Mouse (Mus musculus) MEL (cell line): ENCODE results near the gene Il11ra1.

Source experiments
- CTCF ChIP-seq, 3 experiments: IDR thresholded peaks in 2 of 3; conservative IDR thresholded peaks in 1 of 3; 2 replicates each; pipeline ENCODE4 v1.5.1; 2011 to 2012; ENCODE audit warnings: low read length in 3 of 3, low read depth in 2 of 3, mild to moderate bottlenecking in 2 of 3, improper control_type of control experiment in 1 of 3, inconsistent platforms in 1 of 3, mixed read lengths in 1 of 3, moderate library complexity in 1 of 3; ENCODE audit not compliant: control insufficient read depth in 1 of 3, insufficient read depth in 1 of 3, poor library complexity in 1 of 3, severe bottlenecking in 1 of 3
- EP300 ChIP-seq, 2 experiments: IDR thresholded peaks; 2 replicates each; pipeline ENCODE4 v1.6.1; 2011; ENCODE audit warnings: improper control_type of control experiment in 2 of 2, low read length in 2 of 2, low read depth in 1 of 2, mild to moderate bottlenecking in 1 of 2
- GATA1 ChIP-seq: IDR thresholded peaks from 2 replicates; pipeline ENCODE4 v1.6.1; 2011; ENCODE audit warnings: low read depth, low read length, improper control_type of control experiment
- HCFC1 ChIP-seq: IDR thresholded peaks from 2 replicates; pipeline ENCODE4 v1.6.1; 2012; ENCODE audit warnings: low read depth, mild to moderate bottlenecking, inconsistent platforms, low read length, improper control_type of control experiment, moderate library complexity
- POLR2A ChIP-seq, 2 experiments: IDR thresholded peaks; 2 replicates each; pipeline ENCODE4 v1.6.1; 2011 to 2012; ENCODE audit warnings: low read length in 2 of 2, mild to moderate bottlenecking in 2 of 2, control low read depth in 1 of 2, improper control_type of control experiment in 1 of 2, low read depth in 1 of 2, moderate library complexity in 1 of 2; ENCODE audit not compliant: control insufficient read depth in 1 of 2, insufficient read depth in 1 of 2, poor library complexity in 1 of 2
- TAL1 ChIP-seq: IDR thresholded peaks from 2 replicates; pipeline ENCODE4 v1.6.1; 2012; ENCODE audit warnings: mild to moderate bottlenecking, inconsistent platforms, low read length, moderate library complexity, mixed read lengths
- USF1 ChIP-seq: IDR thresholded peaks from 2 replicates; pipeline ENCODE4 v1.6.1; 2014; ENCODE audit warnings: low read depth, mild to moderate bottlenecking, inconsistent platforms, low read length, improper control_type of control experiment, moderate library complexity
- USF2 ChIP-seq, 2 experiments: IDR thresholded peaks; 2 replicates each; pipeline ENCODE4 v1.6.1; 2011 to 2012; ENCODE audit warnings: improper control_type of control experiment in 2 of 2, low read length in 2 of 2, borderline replicate concordance in 1 of 2, inconsistent platforms in 1 of 2, low read depth in 1 of 2, mild to moderate bottlenecking in 1 of 2; ENCODE audit not compliant: insufficient read depth in 1 of 2

- TF ChIP-seq GATA1, result no peak
- no peak for TF ChIP-seq POLR2A (IDR thresholded peaks at IDR 0.05; ENCODE audit: control insufficient read depth in 1 of 2, insufficient read depth in 1 of 2, low read depth in 1 of 2, low read length in 2 of 2, poor library complexity in 1 of 2)
- TF ChIP-seq CTCF (IDR thresholded peaks at IDR 0.05 in 2 of 3, conservative IDR thresholded peaks at IDR 0.05 in 1 of 3; ENCODE audit: control insufficient read depth in 1 of 3, insufficient read depth in 1 of 3, low read depth in 2 of 3, low read length in 3 of 3, poor library complexity in 1 of 3, severe bottlenecking in 1 of 3), result no peak
- TF ChIP-seq TAL1, result no peak
- TF ChIP-seq USF1, result no peak
- TF ChIP-seq USF2 (IDR thresholded peaks at IDR 0.05; ENCODE audit: borderline replicate concordance in 1 of 2, insufficient read depth in 1 of 2, low read depth in 1 of 2, low read length in 2 of 2), result no peak
- no peak for TF ChIP-seq EP300 (IDR thresholded peaks at IDR 0.05; ENCODE audit: low read depth in 1 of 2, low read length in 2 of 2)
- TF ChIP-seq HCFC1, result no peak
These were observed 17.0 kb upstream of the Il11ra1 start for GRCm38 (mm10) chr4:41682789-41683188.
